Mouse (Mus musculus): ENCODE results near the gene Habp4. TPM values are rescaled to one million over a fixed set of nuclear protein-coding genes. Genes with fewer than 3 reads are reported as not detected.
A peak's percentile ranks its signal among the peaks of the same experiment; 100 is the strongest.

Habp4 gene
- polyA plus RNA-seq, 1 experiment from 2014 or later = 18.4 TPM

- DNase-seq (ENCODE audit: low spot score) = peak; percentile 73
- Histone ChIP-seq H3K36me3 (0 out of 2 replicates have a peak, but pooled peaks cover 4% of the 10 kb centered on the region), H3K9me3 (replicated peaks) (no peaks in the 10 kb centered on the region), H3K27ac (peak overlapping the region; percentile 95), H3K4me3 (peak overlapping the region; percentile 96), H3K27me3 (ENCODE audit: low read depth, poor library complexity, severe bottlenecking) (no peaks in the 10 kb centered on the region), H3K4me1 (peaks cover 39% of the 10 kb centered on the region)
- under 1% methylated on average over 18 of the region's 18 CpGs for WGBS
Observed at GRCm38 (mm10) chr13:64153751-64154267, 7.8 kb upstream of the Habp4 start.

DNA sequence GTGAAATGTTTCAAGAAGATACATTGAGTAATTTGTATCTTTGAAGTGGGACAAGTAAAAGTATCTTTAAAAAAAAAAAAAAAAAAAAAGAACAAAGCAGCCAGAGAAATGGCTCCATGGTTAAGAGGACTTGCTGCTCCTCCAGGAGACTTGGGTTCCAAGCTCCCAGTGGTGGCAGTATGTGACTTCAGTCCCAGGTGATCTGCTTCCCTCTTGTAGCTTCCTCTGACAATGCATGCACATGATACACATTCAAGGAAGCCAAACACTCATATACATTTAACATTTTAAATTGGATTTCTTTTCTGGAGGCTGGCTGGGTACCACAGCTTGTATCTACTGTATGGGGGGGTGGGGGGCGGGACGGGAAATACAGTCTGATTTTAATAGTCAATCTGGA is 7.0 kb upstream of the Habp4 start:
- no peaks in the 10 kb centered on the region for H3K27me3 ChIP-seq (ENCODE audit: low read depth, poor library complexity, severe bottlenecking)
- H3K4me3 ChIP-seq = no peak overlapping the region
- H3K9me3 ChIP-seq (replicated peaks) = no peaks in the 10 kb centered on the region
- 56% methylated on average over 2 of the region's 2 CpGs for WGBS
- DNase-seq (ENCODE audit: low spot score) = no peak
- H3K27ac ChIP-seq = no peak overlapping the region
- peaks cover 38% of the 10 kb centered on the region for H3K4me1 ChIP-seq
- H3K36me3 ChIP-seq = 0 out of 2 replicates have a peak, but pooled peaks cover 4% of the 10 kb centered on the region

DNA sequence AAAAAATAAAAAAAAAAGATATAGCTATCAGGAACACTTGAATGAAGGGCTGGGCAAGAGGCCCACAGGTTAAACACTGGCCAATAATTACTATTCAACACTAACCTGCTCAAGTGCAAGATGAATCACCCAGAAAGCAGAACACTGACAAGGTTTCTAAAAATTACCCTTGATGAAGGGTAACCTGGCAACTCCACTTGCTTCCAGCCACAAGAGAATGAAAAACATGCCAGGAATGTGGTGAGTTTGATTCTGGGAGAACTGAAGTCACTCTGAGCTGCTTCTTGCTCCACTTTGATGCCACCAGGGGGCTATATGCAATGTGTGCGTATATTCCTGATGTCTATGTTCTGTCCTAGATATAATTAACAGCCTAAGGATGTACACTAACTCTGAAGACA is 6.5 kb upstream of the Habp4 start:
- no peak overlapping the region for H3K4me3 ChIP-seq
- H3K9me3 ChIP-seq (replicated peaks) = no peaks in the 10 kb centered on the region
- 0 out of 2 replicates have a peak, but pooled peaks cover 1% of the 10 kb centered on the region for H3K36me3 ChIP-seq
- no peak for DNase-seq (ENCODE audit: low spot score)
- 29% methylated on average over 1 of the region's 1 CpGs for WGBS
- H3K4me1 ChIP-seq = peaks cover 33% of the 10 kb centered on the region
- no peak overlapping the region for H3K27ac ChIP-seq
- H3K27me3 ChIP-seq (ENCODE audit: low read depth, poor library complexity, severe bottlenecking) = peaks cover 4% of the 10 kb centered on the region; the same call in 1 of the 2 replicates

DNA sequence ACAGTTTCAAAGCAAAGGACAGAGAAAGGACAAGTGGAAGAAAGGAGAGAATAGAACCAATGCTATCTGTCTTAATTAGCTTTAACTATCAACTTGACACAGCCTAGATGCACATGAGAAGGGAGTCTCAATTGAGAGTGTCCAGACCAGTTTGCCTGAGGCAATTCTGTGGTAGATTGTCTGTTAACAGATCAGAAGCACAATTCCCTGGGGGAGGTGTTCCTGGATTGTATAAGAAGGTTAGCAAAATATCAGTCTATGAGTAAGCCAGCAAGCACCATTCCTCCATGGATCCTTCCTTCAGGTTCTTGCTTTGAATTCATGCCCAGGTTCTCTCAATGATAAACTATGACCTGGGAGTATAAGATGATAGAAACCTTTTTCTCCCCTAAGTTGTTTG is 4.7 kb upstream of the Habp4 start:
- DNase-seq (ENCODE audit: low spot score) = no peak
- Histone ChIP-seq H3K36me3 (no peaks in the 10 kb centered on the region), H3K9me3 (replicated peaks) (no peaks in the 10 kb centered on the region), H3K4me1 (peaks cover 28% of the 10 kb centered on the region), H3K4me3 (no peak overlapping the region), H3K27me3 (ENCODE audit: low read depth, poor library complexity, severe bottlenecking) (peaks cover 9% of the 10 kb centered on the region; the same call in 1 of the 2 replicates), H3K27ac (no peak overlapping the region)

DNA sequence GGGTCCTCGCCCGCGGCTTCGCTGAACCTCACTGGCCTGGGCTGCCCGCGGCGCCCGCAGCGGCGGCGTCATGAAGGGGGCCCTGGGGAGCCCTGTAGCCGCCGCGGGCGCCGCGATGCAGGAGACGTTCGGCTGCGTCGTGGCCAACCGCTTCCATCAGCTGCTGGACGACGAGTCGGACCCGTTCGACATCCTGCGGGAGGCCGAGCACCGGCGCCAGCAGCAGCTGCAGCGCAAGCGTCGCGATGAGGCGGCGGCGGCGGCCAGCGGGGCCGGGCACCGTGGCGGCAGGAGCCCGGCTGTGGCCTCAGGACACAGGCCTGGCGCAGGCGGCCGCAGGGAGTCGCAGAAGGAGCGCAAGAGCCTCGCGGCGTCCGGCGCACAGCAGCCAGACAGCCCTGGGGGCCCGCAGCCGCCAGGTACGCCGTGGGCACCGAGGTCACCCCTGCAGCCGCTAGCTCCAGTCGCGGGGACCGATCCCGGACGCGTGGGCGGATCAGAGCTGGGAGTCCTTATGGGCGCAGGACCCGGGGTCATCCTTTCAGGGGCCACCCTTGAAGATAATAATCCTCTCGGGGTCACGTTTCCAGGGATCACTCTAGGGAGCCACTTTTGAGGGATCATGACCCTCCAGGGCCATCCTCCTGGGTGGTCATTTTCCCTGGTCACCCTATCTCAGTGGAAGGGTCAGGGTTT is 440 bp downstream of the Habp4 start:
- peaks cover 13% of the 10 kb centered on the region for H3K36me3 ChIP-seq
- H3K9me3 ChIP-seq (replicated peaks) = no peaks in the 10 kb centered on the region
- H3K27me3 ChIP-seq (ENCODE audit: low read depth, poor library complexity, severe bottlenecking) = peaks cover 19% of the 10 kb centered on the region
- DNase-seq (ENCODE audit: low spot score) = no peak
- peak overlapping the region; percentile 90 for H3K27ac ChIP-seq
- H3K4me1 ChIP-seq = peaks cover 23% of the 10 kb centered on the region
- under 1% methylated on average over 71 of the region's 71 CpGs for WGBS
- peak overlapping the region; percentile 85 for H3K4me3 ChIP-seq

DNA sequence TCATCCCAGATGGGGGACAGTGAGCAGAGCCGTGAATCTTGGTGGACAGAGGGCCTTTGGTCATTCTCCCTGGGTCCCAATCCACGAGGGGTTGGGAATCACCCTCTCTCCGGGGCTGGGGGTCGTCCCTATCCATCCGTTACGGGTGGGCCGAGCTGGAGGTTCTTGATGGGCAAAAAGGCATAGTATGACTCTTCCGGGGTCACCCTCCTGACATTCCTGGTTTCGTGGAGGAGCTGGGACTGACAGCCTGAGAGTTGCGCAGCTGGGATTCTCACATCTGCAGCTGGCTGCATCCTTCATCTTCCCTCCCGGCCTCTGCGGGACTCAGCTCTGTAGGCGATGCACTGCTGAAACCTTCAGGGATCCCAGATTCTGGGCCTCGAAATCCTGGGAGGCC is 1.0 kb downstream of the Habp4 start:
- Histone ChIP-seq H3K27ac (peak overlapping the region; percentile 90), H3K9me3 (replicated peaks) (no peaks in the 10 kb centered on the region), H3K4me1 (peaks cover 23% of the 10 kb centered on the region), H3K4me3 (peak overlapping the region; percentile 85), H3K27me3 (ENCODE audit: low read depth, poor library complexity, severe bottlenecking) (peaks cover 19% of the 10 kb centered on the region), H3K36me3 (peaks cover 17% of the 10 kb centered on the region)
- peak; percentile 61 for DNase-seq (ENCODE audit: low spot score)
- WGBS = under 1% methylated on average over 14 of the region's 14 CpGs

GRCm38 (mm10) chr13:64163147-64163715 is 1.6 kb downstream of the Habp4 start:
- Histone ChIP-seq H3K27ac (no peak overlapping the region), H3K36me3 (peaks cover 19% of the 10 kb centered on the region), H3K9me3 (replicated peaks) (no peaks in the 10 kb centered on the region; the same call in 1 of the 2 replicates), H3K27me3 (ENCODE audit: low read depth, poor library complexity, severe bottlenecking) (peaks cover 19% of the 10 kb centered on the region), H3K4me1 (peaks cover 23% of the 10 kb centered on the region), H3K4me3 (peak overlapping the region; percentile 85)
- DNase-seq (ENCODE audit: low spot score) = no peak
- WGBS = 29% methylated on average over 13 of the region's 13 CpGs

GRCm38 (mm10) chr13:64169746-64170145 is 8.1 kb downstream of the Habp4 start:
- no peak for DNase-seq (ENCODE audit: low spot score)
- H3K4me1 ChIP-seq = no peaks in the 10 kb centered on the region
- H3K4me3 ChIP-seq = no peak overlapping the region
- no peak overlapping the region for H3K27ac ChIP-seq
- H3K9me3 ChIP-seq (replicated peaks) = peaks cover 31% of the 10 kb centered on the region
- WGBS = 96% methylated on average over 25 of the region's 25 CpGs
- peaks cover 71% of the 10 kb centered on the region for H3K36me3 ChIP-seq
- H3K27me3 ChIP-seq (ENCODE audit: low read depth, poor library complexity, severe bottlenecking) = no peaks in the 10 kb centered on the region

- H3K27me3 ChIP-seq (ENCODE audit: low read depth, poor library complexity, severe bottlenecking) = no peaks in the 10 kb centered on the region
- no peaks in the 10 kb centered on the region for H3K9me3 ChIP-seq (replicated peaks)
- H3K4me3 ChIP-seq = no peak overlapping the region
- DNase-seq (ENCODE audit: low spot score) = no peak
- peaks cover 29% of the 10 kb centered on the region for H3K36me3 ChIP-seq
- no peak overlapping the region for H3K27ac ChIP-seq
- H3K4me1 ChIP-seq = no peaks in the 10 kb centered on the region
- WGBS = 80% methylated on average over 7 of the region's 7 CpGs
Observed at GRCm38 (mm10) chr13:64178000-64178399, 16.4 kb downstream of the Habp4 start.

GRCm38 (mm10) chr13:64178746-64179652 is 17.4 kb downstream of the Habp4 start:
- DNase-seq (ENCODE audit: low spot score) = no peak
- no peaks in the 10 kb centered on the region for H3K9me3 ChIP-seq (replicated peaks)
- H3K27ac ChIP-seq = no peak overlapping the region
- H3K4me3 ChIP-seq = no peak overlapping the region
- no peaks in the 10 kb centered on the region for H3K4me1 ChIP-seq
- WGBS = 85% methylated on average over 13 of the region's 13 CpGs
- H3K36me3 ChIP-seq = peaks cover 29% of the 10 kb centered on the region
- H3K27me3 ChIP-seq (ENCODE audit: low read depth, poor library complexity, severe bottlenecking) = no peaks in the 10 kb centered on the region

DNA sequence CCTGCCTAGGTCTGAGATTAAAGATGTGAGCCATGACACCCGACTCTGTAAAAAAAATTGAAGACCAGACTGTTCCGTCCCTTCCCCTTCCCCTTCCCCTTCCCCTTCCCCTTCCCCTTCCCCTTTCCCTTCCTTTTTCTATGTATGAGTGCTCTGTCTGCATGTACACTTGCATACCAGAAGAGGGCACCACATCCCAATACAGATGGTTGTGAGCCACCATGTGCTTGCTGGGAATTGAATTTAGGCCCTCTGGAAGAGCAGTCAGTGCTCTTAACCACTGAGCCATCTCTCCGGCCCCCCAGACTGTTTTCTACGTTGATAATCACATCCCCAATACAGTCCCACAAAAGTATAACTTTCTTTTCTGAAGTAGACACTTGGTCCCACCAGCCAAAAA is 18.7 kb downstream of the Habp4 start:
- Histone ChIP-seq H3K9me3 (replicated peaks) (no peaks in the 10 kb centered on the region), H3K27me3 (ENCODE audit: low read depth, poor library complexity, severe bottlenecking) (no peaks in the 10 kb centered on the region), H3K36me3 (peaks cover 27% of the 10 kb centered on the region), H3K4me3 (no peak overlapping the region), H3K27ac (no peak overlapping the region), H3K4me1 (no peaks in the 10 kb centered on the region)
- DNase-seq (ENCODE audit: low spot score) = no peak
- WGBS = 84% methylated on average over 4 of the region's 4 CpGs

- Histone ChIP-seq H3K27me3 (ENCODE audit: low read depth, poor library complexity, severe bottlenecking) (no peaks in the 10 kb centered on the region), H3K9me3 (replicated peaks) (no peaks in the 10 kb centered on the region), H3K4me3 (no peak overlapping the region), H3K27ac (no peak overlapping the region), H3K4me1 (no peaks in the 10 kb centered on the region), H3K36me3 (peaks cover 30% of the 10 kb centered on the region)
- 84% methylated on average over 3 of the region's 3 CpGs for WGBS
- no peak for DNase-seq (ENCODE audit: low spot score)
Observed at GRCm38 (mm10) chr13:64180888-64181287, 19.3 kb downstream of the Habp4 start.

All from limb, embryonic 10.5 days (tissue).